Mouse (Mus musculus) megakaryocyte, embryonic 14.5 days (primary cell): ENCODE results near the gene Gm20388. TPM values are rescaled to one million over a fixed set of nuclear protein-coding genes. Genes with fewer than 3 reads are reported as not detected.

Experiments
- H3K27me3 ChIP-seq: replicated peaks from 2 replicates; pipeline ENCODE3; 2012; ENCODE audit warnings: inconsistent platforms
- H3K36me3 ChIP-seq: replicated peaks from 2 replicates; pipeline ENCODE3; 2012; ENCODE audit warnings: low read length, inconsistent platforms, mixed read lengths
- H3K4me1 ChIP-seq: 2 replicates; pipeline ENCODE4 v1.6.1; 2012; ENCODE audit warnings: inconsistent platforms
- H3K4me3 ChIP-seq: replicated peaks from 2 replicates; pipeline ENCODE3; 2012; ENCODE audit warnings: moderate library complexity, mild to moderate bottlenecking, inconsistent platforms
- H3K9me3 ChIP-seq: 2 replicates; pipeline ENCODE4 v1.6.1; 2012; ENCODE audit warnings: inconsistent platforms
- FLI1 ChIP-seq: IDR thresholded peaks from 2 replicates; pipeline ENCODE4 v1.6.1; 2012; ENCODE audit warnings: low read length, inconsistent platforms, mixed read lengths
- GATA1 ChIP-seq: IDR thresholded peaks from 3 replicates; pipeline ENCODE4 v1.6.1; 2012; ENCODE audit warnings: mixed read lengths, low read length, inconsistent platforms, borderline replicate concordance
- polyA plus RNA-seq: library from polyadenylated mRNA; stranded (reverse); fragments of >175 nt; gene quantifications from 2 replicates; pipeline ENCODE4 v1.2.3, GENCODE M21; 2012; ENCODE audit warnings: low replicate concordance; ENCODE audit not compliant: insufficient read depth

Gene Gm20388
- polyA plus RNA-seq, 1 experiment = 111 TPM

DNA sequence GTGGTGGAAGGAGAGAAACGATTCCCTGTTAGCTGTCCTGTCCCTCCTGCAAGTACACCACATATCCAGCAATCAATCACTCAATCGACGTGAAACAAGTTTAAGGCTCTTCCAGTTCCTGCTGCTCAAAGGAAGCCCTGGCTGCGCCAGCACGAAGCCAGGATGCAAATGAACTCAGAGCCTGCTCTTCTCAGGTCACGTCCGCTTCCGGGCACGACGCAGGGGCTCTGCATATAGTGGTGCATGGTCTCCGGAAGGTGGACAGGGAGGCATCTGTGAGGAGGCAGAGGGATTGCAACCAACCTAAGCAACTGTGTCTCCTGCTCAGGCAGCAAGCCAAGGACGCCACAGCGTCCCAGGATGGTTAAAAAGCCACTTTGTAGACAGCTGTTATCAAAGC, 985.0 kb downstream of the Gm20388 start:
- H3K4me3 ChIP-seq = no peak overlapping the region
- H3K9me3 ChIP-seq = peaks cover 25% of the 10 kb centered on the region
- no peak for TF ChIP-seq FLI1
- TF ChIP-seq GATA1 = no peak
- H3K4me1 ChIP-seq = peaks cover 16% of the 10 kb centered on the region
- H3K36me3 ChIP-seq = no peaks in the 10 kb centered on the region
- peaks cover 93% of the 10 kb centered on the region for H3K27me3 ChIP-seq

- Histone ChIP-seq H3K9me3 (peaks cover 25% of the 10 kb centered on the region), H3K4me1 (peaks cover 16% of the 10 kb centered on the region), H3K4me3 (no peak overlapping the region), H3K27me3 (peaks cover 95% of the 10 kb centered on the region), H3K36me3 (no peaks in the 10 kb centered on the region)
- TF ChIP-seq GATA1 (no peak), FLI1 (no peak)
Observed at GRCm38 (mm10) chr8:120896203-120896602, 985.6 kb downstream of the Gm20388 start.

- peaks cover 25% of the 10 kb centered on the region for H3K9me3 ChIP-seq
- peaks cover 96% of the 10 kb centered on the region for H3K27me3 ChIP-seq
- TF ChIP-seq FLI1 = no peak
- no peak for TF ChIP-seq GATA1
Observed at GRCm38 (mm10) chr8:120898008-120898407, 987.4 kb downstream of the Gm20388 start.

DNA sequence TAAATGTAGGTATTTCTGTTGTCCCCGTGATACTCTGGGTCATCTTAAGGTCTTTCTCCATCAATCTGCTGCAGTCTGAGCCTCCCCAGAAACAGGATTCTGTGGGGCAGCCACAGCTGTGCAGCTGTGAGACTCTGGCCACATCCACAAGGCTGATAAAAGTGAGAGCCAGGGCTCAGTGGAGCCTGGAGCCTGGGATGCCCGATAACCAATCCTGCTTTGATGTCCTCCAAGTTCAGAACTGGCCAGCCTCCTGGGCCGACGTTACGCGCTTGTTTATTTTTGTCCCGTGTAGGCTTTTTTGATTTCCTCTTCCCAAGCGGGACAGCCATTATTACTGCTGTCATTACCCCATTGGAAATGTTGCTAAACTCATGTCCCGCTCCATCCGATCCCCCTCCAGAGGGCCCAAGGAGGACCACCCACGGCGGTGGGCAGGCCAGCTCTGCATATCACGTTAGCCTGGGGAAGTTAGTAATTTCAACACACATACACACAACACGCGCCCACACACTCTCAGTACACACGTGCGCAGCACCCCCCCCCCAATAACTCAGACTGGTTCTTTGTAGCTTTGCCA, 988.3 kb downstream of the Gm20388 start:
- Histone ChIP-seq H3K4me3 (no peak overlapping the region), H3K4me1 (peaks cover 14% of the 10 kb centered on the region), H3K9me3 (peaks cover 25% of the 10 kb centered on the region), H3K27me3 (peaks cover 94% of the 10 kb centered on the region), H3K36me3 (no peaks in the 10 kb centered on the region)
- TF ChIP-seq GATA1 (no peak), FLI1 (no peak)

More at GRCm38 (mm10) chr8:120898008-120898407, 987.4 kb downstream of the Gm20388 start:
- Histone ChIP-seq H3K4me3 (no peak overlapping the region), H3K4me1 (peaks cover 16% of the 10 kb centered on the region), H3K36me3 (no peaks in the 10 kb centered on the region)

GRCm38 (mm10) chr8:120902346-120902745, 991.7 kb downstream of the Gm20388 start:
- TF ChIP-seq FLI1 (no peak), GATA1 (no peak)
- H3K27me3 ChIP-seq = peaks cover 90% of the 10 kb centered on the region
- no peaks in the 10 kb centered on the region for H3K36me3 ChIP-seq
- H3K4me3 ChIP-seq = no peak overlapping the region
- peaks cover 16% of the 10 kb centered on the region for H3K9me3 ChIP-seq
- peaks cover 4% of the 10 kb centered on the region; the same call in 1 of the 2 replicates for H3K4me1 ChIP-seq

DNA sequence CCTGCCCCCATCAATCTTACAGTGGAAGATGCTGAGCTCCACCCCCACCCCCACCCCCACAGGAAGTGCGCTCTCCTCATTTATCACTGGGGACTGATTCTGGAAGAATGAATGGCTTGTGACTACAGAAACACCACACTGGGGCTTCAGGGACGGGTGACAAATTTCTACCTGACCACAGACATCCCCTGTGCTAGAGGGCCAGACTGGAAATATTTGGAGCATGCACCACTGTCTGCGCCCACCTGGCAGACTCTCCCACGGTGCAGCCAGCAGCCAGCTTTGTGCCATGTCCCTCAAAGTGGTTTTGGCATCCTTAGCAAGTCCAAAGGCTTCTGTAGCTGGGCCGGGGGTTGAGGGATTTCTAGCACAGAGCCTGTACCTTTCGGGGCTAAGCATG, 997.0 kb downstream of the Gm20388 start:
- Histone ChIP-seq H3K4me1 (peaks cover 12% of the 10 kb centered on the region), H3K27me3 (peaks cover 83% of the 10 kb centered on the region), H3K9me3 (peaks cover 3% of the 10 kb centered on the region; the same call in 1 of the 2 replicates), H3K36me3 (no peaks in the 10 kb centered on the region), H3K4me3 (no peak overlapping the region)
- TF ChIP-seq FLI1 = no peak
- no peak for TF ChIP-seq GATA1

DNA sequence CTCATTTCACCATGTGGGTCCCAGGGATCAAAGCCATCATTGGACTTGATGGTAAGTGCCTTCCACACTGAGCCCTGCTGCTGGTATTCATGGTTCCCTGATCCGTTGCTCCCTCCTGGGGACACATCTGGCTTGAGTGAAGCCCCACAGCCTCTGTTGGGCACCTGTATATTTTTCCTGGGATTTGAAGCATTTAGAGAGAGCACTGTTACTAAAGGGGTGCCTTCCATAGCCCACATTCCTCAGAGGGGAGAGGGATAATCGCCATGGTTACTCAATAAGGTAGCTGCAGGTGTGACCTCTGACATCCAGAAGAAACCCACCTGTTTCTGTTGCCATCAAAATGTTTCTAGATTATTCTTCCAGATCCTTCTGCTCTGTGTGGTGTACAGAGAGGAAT, 1000.3 kb downstream of the Gm20388 start:
- Histone ChIP-seq H3K4me3 (no peak overlapping the region), H3K4me1 (peaks cover 16% of the 10 kb centered on the region), H3K36me3 (no peaks in the 10 kb centered on the region), H3K9me3 (no peaks in the 10 kb centered on the region), H3K27me3 (peaks cover 87% of the 10 kb centered on the region)
- TF ChIP-seq FLI1 (no peak), GATA1 (no peak)

DNA sequence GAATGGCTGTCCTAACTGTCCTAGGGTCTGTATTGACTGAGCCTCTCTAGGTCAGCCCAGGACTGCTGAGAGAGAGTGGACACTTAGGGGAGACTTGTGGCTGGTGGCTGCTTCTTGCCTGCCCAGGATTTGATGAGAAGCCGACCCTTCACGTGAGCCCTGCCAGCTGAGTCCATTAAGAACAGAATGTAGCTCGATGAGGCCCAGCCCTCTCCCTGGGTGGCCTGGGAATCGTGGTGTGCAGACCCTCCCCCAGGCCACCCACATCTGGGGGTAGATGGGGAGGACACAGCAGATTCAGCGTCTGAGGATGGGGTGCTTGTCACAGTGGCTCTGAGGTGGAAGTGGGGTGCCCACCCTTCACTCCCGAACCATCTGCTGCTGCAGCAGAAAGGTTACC, 1001.8 kb downstream of the Gm20388 start:
- Histone ChIP-seq H3K36me3 (no peaks in the 10 kb centered on the region), H3K4me1 (peaks cover 30% of the 10 kb centered on the region), H3K9me3 (no peaks in the 10 kb centered on the region), H3K4me3 (no peak overlapping the region), H3K27me3 (peaks cover 80% of the 10 kb centered on the region)
- TF ChIP-seq GATA1 (no peak), FLI1 (no peak)

DNA sequence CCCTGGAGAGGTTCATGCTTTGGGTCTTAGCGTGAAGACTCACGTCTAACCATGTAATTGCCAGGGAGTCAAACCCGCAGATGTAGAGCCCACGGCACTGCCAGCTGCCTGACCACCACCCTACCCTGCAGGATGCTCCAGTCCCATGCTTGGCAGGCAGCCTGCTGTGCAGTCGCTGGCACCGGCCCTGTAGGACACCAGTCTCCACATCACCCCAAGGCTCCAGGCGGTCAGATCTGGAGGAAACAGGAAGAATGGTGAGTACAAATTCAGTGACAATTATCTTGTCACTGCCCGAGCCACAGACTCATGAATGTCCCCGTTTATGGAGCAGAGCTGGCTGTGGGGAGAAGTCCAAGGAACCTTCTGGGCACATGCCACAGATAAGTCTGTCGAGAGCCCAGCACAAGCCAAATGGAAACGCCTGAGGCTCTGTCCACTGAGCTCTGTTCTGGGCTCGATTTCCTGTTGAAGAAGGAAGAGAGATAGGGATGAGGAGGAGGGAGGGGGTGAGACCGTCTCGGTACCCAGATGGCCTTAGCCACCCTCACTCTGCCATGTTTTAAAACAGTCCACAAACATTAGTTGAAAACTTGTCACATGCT, 1006.3 kb downstream of the Gm20388 start:
- TF ChIP-seq FLI1 (no peak), GATA1 (no peak)
- Histone ChIP-seq H3K9me3 (peaks cover 11% of the 10 kb centered on the region), H3K27me3 (peaks cover 88% of the 10 kb centered on the region), H3K36me3 (no peaks in the 10 kb centered on the region), H3K4me3 (peak overlapping the region; percentile 75), H3K4me1 (peaks cover 27% of the 10 kb centered on the region)

- Histone ChIP-seq H3K27me3 (peaks cover 85% of the 10 kb centered on the region), H3K4me3 (no peak overlapping the region), H3K36me3 (no peaks in the 10 kb centered on the region), H3K9me3 (peaks cover 26% of the 10 kb centered on the region), H3K4me1 (peaks cover 23% of the 10 kb centered on the region)
- TF ChIP-seq GATA1 = no peak
- TF ChIP-seq FLI1 = no peak
Observed at GRCm38 (mm10) chr8:120920527-120920926, 1009.9 kb downstream of the Gm20388 start.
